Mouse (Mus musculus) adrenal gland, postnatal 14 days (tissue): ENCODE results near the gene Mrgprd. TPM values are rescaled to one million over a fixed set of nuclear protein-coding genes. Genes with fewer than 3 reads are reported as not detected.

ENCODE experiments used
- total RNA-seq: library from RNA; stranded (reverse); gene quantifications from 2 replicates; pipeline ENCODE4 v1.2.3, GENCODE M21; 2021

The Mrgprd gene
- total RNA-seq, 1 experiment from 2014 or later = not detected

Other genes starting within 250 kb of the Mrgprd start
- not detected in 2 replicates for gene 1810010D01Rik, start 106.7 kb upstream of the Mrgprd start, total RNA-seq
- gene Tpcn2, start 30.8 kb upstream of the Mrgprd start, total RNA-seq = 13.3 and 16.8 TPM in 2 replicates
- gene Mrgprf, start 14.0 kb upstream of the Mrgprd start, total RNA-seq = 2.0 and 2.7 TPM in 2 replicates